Mouse (Mus musculus) limb, embryonic 12.5 days (tissue): ENCODE data around the gene Alpl. TPM values are rescaled to one million over a fixed set of nuclear protein-coding genes. Genes with fewer than 3 reads are reported as not detected.

Source experiments
- ATAC-seq: fragments of 200-750 bp; cut with Nextera tagmentation; 2 replicates; pipeline ENCODE4 v1.8.0; 2017; ENCODE audit warnings: low read depth, moderate TSS enrichment; ENCODE audit not compliant: insufficient number of reproducible peaks, insufficient read depth, low FRiP score, low TSS enrichment
- H3K27ac ChIP-seq: fragments of 300-500 bp; sonication (generic); 2 replicates; pipeline ENCODE4 v1.5.1; 2016; ENCODE audit warnings: mild to moderate bottlenecking, moderate library complexity
- H3K27me3 ChIP-seq: fragments of 300-500 bp; sonication (generic); 2 replicates; pipeline ENCODE4 v1.6.1; 2016; ENCODE audit warnings: mild to moderate bottlenecking, moderate library complexity
- H3K36me3 ChIP-seq: fragments of 300-500 bp; sonication (generic); 2 replicates; pipeline ENCODE4 v1.6.1; 2016; ENCODE audit warnings: mild to moderate bottlenecking, moderate library complexity
- H3K4me1 ChIP-seq: fragments of 300-500 bp; sonication (generic); replicated peaks from 2 replicates; pipeline ENCODE4 v1.6.1; 2016
- H3K4me2 ChIP-seq: fragments of 300-500 bp; sonication (generic); 2 replicates; pipeline ENCODE4 v1.6.1; 2016; ENCODE audit warnings: mild to moderate bottlenecking, moderate library complexity
- H3K4me3 ChIP-seq: fragments of 300-500 bp; sonication (generic); replicated peaks from 2 replicates; pipeline ENCODE4 v1.5.1; 2016; ENCODE audit warnings: mild to moderate bottlenecking
- H3K9ac ChIP-seq: fragments of 300-500 bp; sonication (generic); replicated peaks from 2 replicates; pipeline ENCODE4 v1.6.1; 2016; ENCODE audit warnings: mild to moderate bottlenecking, moderate library complexity
- H3K9me3 ChIP-seq: fragments of 300-500 bp; sonication (generic); 2 replicates; pipeline ENCODE4 v1.6.1; 2016; ENCODE audit warnings: mild to moderate bottlenecking, moderate library complexity
- WGBS: fragments of 180-500 bp; shearing (Covaris S2); methylation state at CpG from one replicate; pipeline ENCODE4 v1.1.7; 2016; 5-methylcytosine and 5-hydroxymethylcytosine counted together
- polyA plus RNA-seq: library from polyadenylated mRNA; unstranded; fragments of >200 nt; fragmentation: Nextera tagmentation; extraction: Ambion mirVana; gene quantifications from 2 replicates; pipeline ENCODE4 v1.2.1, GENCODE M21; 2016

Gene Alpl
- polyA plus RNA-seq, 1 experiment from 2014 or later = 2.3 TPM

DNA sequence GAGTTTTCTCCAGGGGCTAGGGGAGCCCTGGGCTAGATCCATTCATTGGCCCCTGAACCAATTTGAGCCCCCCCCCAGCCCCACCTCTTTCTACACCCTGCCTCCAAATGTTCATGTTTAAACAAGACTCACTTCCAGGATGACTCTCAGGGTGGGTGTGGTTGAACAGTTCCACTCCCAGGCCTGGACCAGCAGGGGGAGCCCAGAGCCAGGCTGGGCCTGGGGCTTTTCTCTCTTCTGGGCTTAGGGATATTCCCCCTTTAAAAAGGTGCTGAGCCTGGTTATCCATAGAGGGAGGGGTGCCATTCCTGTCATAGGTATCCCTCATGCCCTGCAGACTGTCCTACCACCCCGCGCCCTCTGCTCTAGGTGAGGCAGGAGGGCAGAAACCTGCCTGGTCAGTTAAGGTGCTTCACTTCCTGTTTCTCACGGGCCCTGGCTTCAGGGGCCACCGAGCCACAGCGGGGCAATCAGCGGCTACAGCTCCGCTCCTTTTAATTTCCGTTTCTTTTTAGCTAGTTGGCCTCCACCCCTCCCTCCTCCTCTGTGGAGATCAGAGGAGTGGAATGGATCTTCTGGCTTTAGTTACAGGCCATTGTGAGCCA lies 82.1 kb downstream of the Alpl start:
- H3K4me3 ChIP-seq = no peak overlapping the region
- H3K27me3 ChIP-seq = peaks cover 36% of the 10 kb centered on the region
- H3K9ac ChIP-seq = no peak overlapping the region
- H3K36me3 ChIP-seq = no peaks in the 10 kb centered on the region
- peaks cover 17% of the 10 kb centered on the region for H3K4me1 ChIP-seq
- no peak overlapping the region for H3K4me2 ChIP-seq
- no peak overlapping the region for H3K27ac ChIP-seq
- H3K9me3 ChIP-seq = no peaks in the 10 kb centered on the region
- ATAC-seq = no peak
- WGBS = 24% methylated on average over 8 of the region's 8 CpGs

DNA sequence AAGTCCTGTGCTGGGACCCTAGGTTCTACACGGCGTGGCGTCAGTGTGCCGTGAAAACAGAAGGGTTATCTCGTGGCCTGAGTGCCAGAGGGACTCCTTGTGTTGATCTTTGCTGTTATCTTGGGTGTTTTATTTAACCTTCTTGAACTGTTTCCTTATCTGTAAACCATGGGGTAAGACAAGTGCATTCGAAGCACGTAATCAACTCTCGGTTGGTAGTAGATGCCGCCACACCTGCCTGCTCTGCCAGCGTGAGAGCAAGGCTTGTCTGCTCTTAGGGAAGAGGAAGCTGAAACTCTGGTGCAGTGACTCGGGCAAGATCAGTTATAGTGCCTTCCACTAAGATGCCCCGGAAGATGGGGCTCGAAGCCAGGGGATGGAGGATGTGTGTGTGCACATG lies 83.2 kb downstream of the Alpl start:
- Histone ChIP-seq H3K27me3 (peaks cover 36% of the 10 kb centered on the region; the same call in 1 of the 2 replicates), H3K9me3 (no peaks in the 10 kb centered on the region)

DNA sequence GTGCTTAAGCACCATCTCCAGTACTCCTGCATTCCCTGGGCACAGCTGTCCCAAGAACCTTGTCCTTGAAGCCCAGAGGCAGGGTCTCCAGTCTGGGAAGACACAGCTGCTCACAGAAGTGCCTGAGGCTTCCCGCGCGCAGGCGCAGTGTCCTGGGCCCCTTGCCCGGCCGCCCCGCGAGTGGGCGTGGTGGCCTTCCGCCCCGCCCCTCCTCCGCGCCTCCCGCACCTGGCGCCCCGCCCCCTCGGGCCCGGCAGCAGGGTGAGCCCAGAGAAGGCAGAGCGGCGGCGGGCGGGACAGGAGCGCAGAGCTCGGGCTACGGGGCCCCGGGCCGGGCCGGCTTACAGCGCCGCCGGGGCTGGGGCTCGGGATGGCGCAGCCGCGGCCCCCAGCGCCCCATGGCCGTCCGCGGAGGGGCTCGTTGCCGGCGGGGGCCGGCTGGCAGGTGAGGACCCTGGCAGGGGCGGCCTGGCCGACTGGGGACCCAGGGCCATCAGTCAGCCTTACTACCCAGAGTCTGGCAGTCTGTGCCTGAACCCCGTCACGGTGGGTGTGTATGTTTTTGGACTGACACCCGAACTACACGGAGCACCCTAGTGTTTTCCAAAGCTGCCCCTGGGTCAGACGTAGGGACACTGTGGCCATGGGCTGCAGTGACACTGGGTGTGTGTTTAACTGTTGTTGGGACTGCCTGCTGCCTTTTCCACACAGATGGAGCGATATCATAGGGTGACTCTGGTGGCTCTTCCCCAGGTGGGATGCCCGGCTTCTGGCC lies 88.8 kb downstream of the Alpl start:
- H3K36me3 ChIP-seq = no peaks in the 10 kb centered on the region
- peak overlapping the region; percentile 85 for H3K9ac ChIP-seq
- ATAC-seq = peak; percentile 87
- H3K9me3 ChIP-seq = no peaks in the 10 kb centered on the region
- peak overlapping the region; percentile 86 for H3K4me2 ChIP-seq
- H3K27me3 ChIP-seq = peaks cover 24% of the 10 kb centered on the region; the same call in 1 of the 2 replicates
- peaks cover 20% of the 10 kb centered on the region for H3K4me1 ChIP-seq
- H3K27ac ChIP-seq = peak overlapping the region; percentile 29; the same call in 1 of the 2 replicates
- peak overlapping the region; percentile 70 for H3K4me3 ChIP-seq
- WGBS = 2% methylated on average over 46 of the region's 52 CpGs

More for the DNA sequence above, 83.2 kb downstream of the Alpl start:
- no peak overlapping the region for H3K27ac ChIP-seq
- no peak overlapping the region for H3K4me3 ChIP-seq
- no peaks in the 10 kb centered on the region for H3K36me3 ChIP-seq
- WGBS = 88% methylated on average over 13 of the region's 13 CpGs
- no peak for ATAC-seq
- H3K9ac ChIP-seq = no peak overlapping the region
- H3K4me2 ChIP-seq = no peak overlapping the region
- peaks cover 18% of the 10 kb centered on the region for H3K4me1 ChIP-seq

DNA sequence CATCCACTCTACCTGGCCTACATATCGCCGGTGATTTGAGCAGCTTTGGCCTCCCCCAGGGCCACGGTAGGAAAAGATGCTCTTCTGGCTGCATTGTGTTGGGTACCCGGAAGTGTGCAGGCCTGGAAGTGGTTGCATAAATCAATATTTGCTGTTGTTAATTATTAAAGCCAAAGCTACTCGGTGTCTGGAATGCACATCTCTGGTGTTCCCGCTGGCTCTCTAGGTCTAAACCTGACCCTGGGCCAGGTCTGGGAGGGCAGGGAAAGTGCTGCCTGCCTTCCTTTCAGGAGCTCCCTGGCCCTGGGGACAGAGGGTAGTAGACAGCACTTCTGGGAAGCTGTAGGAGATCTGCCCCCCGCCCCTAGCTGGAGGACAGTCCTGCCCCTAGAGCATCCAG lies 89.7 kb downstream of the Alpl start:
- ATAC-seq = no peak
- H3K9ac ChIP-seq = no peak overlapping the region; the same call in 1 of the 2 replicates

DNA sequence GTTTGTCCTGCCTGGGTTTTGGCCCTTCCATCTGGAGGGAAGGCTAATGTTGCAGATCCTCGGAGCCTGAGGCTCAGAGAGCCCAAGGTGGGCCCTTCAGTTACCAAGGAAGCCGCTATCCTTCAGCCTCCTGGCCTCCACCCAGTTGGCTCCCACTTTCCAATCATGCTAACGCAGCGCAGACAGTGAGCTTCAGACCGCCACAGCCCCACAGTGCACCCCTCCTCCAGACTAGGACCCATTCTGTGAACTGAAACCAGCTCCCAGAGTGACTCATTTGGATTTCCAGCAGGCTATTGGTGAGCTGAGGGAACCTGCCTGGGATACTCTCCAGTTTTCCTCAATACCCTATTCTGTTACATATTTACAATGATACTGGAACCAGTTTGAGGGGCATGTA lies 90.8 kb downstream of the Alpl start:
- WGBS = 68% methylated on average over 5 of the region's 5 CpGs

More for the DNA sequence above, 89.7 kb downstream of the Alpl start:
- 76% methylated on average over 7 of the region's 7 CpGs for WGBS
- Histone ChIP-seq H3K4me2 (peak overlapping the region; percentile 86; the same call in 1 of the 2 replicates), H3K9me3 (no peaks in the 10 kb centered on the region), H3K4me1 (peaks cover 20% of the 10 kb centered on the region), H3K4me3 (no peak overlapping the region), H3K27ac (no peak overlapping the region), H3K36me3 (no peaks in the 10 kb centered on the region), H3K27me3 (peaks cover 24% of the 10 kb centered on the region; the same call in 1 of the 2 replicates)

DNA sequence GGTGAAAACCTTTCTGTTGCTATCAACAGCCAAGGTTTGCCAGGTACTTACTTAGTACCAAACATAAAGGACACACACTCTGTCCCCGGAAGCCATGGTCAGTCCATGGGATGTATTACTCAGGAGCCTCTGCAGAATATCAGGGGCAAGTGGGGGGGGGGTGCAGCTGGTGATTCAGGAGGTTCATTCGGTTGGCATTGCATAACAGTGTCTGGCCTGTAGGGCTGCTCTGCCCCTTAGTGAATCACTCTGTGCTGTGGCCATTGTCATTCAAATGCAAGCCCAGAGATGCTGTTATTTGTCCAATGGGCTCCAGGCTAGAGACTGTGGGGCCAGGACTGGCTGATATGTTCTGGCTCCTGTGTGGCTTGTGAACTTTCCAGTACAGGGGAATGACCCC lies 91.6 kb downstream of the Alpl start:
- Histone ChIP-seq H3K27ac (no peak overlapping the region), H3K36me3 (no peaks in the 10 kb centered on the region), H3K9me3 (no peaks in the 10 kb centered on the region), H3K4me2 (no peak overlapping the region), H3K27me3 (peaks cover 18% of the 10 kb centered on the region; the same call in 1 of the 2 replicates), H3K4me3 (no peak overlapping the region), H3K4me1 (peaks cover 20% of the 10 kb centered on the region), H3K9ac (no peak overlapping the region)
- ATAC-seq = no peak
- WGBS = 84% methylated on average over 2 of the region's 2 CpGs

More for the DNA sequence above, 90.8 kb downstream of the Alpl start:
- H3K9ac ChIP-seq = no peak overlapping the region
- H3K4me2 ChIP-seq = no peak overlapping the region
- peaks cover 20% of the 10 kb centered on the region for H3K4me1 ChIP-seq
- peaks cover 24% of the 10 kb centered on the region; the same call in 1 of the 2 replicates for H3K27me3 ChIP-seq
- H3K9me3 ChIP-seq = no peaks in the 10 kb centered on the region
- H3K27ac ChIP-seq = no peak overlapping the region
- no peak overlapping the region for H3K4me3 ChIP-seq
- H3K36me3 ChIP-seq = no peaks in the 10 kb centered on the region
- no peak for ATAC-seq

DNA sequence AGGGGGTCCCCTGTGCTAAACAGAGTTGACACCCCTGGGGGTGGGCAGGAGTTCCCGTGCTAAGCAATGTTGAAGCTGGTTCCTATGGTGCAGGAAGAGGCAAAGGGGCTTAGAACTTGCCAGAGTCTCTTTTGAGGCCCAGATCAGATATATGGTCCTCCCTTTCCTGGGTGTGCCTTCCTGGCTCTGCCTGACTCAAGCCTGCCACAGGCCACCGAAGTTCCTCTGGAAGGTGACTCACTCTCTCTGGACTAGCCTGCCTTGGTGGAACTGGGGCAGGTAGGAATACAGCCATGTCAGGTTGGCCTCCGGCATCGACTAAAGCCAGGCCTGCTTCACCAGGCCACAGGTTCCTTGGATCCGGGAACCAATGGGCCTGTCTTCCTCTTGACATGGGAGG lies 93.1 kb downstream of the Alpl start:
- Histone ChIP-seq H3K9me3 (no peaks in the 10 kb centered on the region), H3K9ac (no peak overlapping the region), H3K27ac (no peak overlapping the region), H3K4me3 (no peak overlapping the region), H3K4me1 (peaks cover 23% of the 10 kb centered on the region), H3K27me3 (peaks cover 3% of the 10 kb centered on the region; the same call in 1 of the 2 replicates), H3K4me2 (no peak overlapping the region), H3K36me3 (no peaks in the 10 kb centered on the region)
- WGBS = 91% methylated on average over 5 of the region's 5 CpGs
- no peak for ATAC-seq

DNA sequence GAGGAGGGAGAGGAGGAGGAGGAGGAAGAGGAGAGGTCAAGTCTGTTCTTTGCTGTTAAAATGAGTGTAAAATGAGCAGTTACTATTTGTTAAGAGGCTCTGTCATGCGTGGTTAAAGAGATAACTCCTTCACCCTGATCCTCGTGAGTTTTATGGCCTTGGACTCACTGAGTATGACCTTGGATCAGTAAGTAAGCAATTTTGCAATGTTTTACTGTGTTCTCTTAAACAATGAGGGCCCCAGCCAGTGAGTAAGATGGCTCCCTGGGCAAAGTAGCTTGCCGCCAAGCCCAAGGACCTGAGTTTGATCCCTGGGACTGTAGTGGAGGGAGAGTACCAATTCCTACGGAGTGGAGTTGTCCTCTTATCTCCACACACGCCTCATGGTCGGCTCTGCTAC lies 95.2 kb downstream of the Alpl start:
- Histone ChIP-seq H3K27ac (no peak overlapping the region), H3K4me1 (peaks cover 18% of the 10 kb centered on the region), H3K27me3 (no peaks in the 10 kb centered on the region), H3K4me2 (no peak overlapping the region), H3K9ac (no peak overlapping the region), H3K36me3 (no peaks in the 10 kb centered on the region), H3K9me3 (no peaks in the 10 kb centered on the region), H3K4me3 (no peak overlapping the region)
- no peak for ATAC-seq
- 61% methylated on average over 6 of the region's 6 CpGs for WGBS

DNA sequence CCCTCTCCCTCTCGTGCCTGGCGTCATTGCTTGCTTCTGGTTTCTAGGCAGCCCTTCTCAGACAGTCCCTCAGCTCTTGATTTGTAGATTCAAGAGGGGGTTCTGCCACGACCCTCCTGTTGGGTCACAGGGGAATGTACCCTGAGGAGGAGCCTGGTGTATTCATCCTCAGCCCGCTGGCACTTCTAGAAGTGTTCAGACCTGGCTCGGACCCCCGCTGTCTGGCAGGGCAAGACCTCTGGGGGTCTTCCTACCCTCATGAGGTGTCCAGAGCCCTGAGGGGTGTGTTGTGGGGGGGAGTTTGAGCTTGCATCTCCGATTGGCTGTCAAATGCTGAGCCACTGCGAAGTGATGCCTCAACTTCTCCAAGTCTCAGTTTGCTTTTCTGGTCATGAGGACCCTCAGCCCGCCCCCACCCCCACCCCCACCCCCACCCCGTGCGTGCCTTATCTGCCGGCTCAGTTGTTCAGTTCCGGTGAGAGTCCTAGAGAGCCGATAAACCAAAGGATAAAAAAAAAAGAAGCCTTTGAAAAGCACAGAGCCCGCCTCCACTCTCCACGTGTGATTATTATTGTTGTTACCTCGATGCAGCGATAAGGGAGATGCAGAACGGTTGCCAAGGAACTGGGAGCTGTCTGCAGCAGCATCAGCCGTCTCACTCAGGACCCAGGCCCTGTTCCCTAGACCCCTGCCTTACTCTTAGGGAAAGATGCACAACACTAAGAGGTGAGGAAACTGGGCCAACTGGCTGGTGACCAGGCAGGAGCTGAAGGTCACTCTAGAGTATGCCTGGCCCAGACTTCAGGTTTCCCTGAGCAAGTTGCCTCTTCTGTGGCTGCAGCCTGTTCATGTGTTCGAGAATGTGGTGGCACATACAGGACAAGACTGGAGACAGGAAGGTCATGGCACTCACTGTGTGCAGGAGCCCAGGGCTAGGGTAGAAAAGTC lies 96.6 kb downstream of the Alpl start:
- 73% methylated on average over 21 of the region's 21 CpGs for WGBS
- ATAC-seq = no peak

DNA sequence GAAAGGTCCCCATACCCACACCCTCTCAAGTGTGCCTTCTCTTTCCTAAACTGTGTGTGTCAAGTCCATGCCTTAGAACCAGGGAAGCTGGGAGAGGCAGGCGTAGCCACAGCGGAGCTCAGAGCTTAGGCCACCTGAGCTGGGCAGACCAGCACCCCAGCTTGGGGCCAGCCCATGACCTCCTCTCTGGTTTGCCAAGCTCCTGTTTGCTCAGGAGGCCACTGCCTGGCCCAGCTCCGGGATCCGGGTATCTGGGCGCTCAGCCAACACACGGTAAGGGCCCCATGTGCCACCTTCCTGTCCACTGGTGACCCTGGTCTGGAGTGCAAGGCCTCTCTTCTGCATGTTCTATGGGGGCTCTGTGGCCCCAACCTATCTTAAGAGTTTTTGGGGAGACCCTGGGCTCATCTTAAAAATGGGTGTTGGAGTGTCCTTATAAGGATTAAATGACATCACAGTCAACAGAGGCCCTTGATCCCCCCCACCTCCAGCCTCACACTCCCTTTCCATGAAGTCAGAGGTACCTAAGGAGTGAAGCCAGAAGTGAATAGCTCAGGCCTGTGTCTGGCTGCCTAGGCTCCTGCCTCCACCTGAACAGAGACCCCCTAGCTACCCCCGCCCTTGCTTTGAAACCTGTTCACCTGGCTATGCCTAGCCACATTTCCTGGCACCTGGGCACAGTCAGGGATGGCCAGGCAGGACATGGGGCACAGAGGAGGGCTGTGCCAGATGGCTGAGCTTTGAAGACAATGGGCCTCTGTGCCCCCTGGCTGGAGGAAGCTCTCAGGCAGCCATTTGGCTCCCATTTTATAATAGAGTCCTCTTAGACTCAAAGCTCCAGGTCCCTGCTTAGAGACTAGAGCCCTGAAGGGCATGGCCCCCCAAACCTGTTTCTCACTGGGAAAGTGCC lies 97.9 kb downstream of the Alpl start:
- Histone ChIP-seq H3K36me3 (no peaks in the 10 kb centered on the region), H3K27ac (peak overlapping the region; percentile 59; the same call in 1 of the 2 replicates), H3K27me3 (no peaks in the 10 kb centered on the region), H3K4me1 (peaks cover 21% of the 10 kb centered on the region), H3K4me3 (no peak overlapping the region), H3K9me3 (no peaks in the 10 kb centered on the region), H3K9ac (no peak overlapping the region), H3K4me2 (no peak overlapping the region)
- WGBS = 82% methylated on average over 7 of the region's 7 CpGs
- no peak for ATAC-seq

More for the DNA sequence above, 96.6 kb downstream of the Alpl start:
- H3K4me3 ChIP-seq = no peak overlapping the region
- H3K4me2 ChIP-seq = no peak overlapping the region
- no peaks in the 10 kb centered on the region for H3K36me3 ChIP-seq
- no peaks in the 10 kb centered on the region for H3K9me3 ChIP-seq
- no peak overlapping the region for H3K9ac ChIP-seq
- peaks cover 21% of the 10 kb centered on the region for H3K4me1 ChIP-seq
- H3K27ac ChIP-seq = no peak overlapping the region
- no peaks in the 10 kb centered on the region for H3K27me3 ChIP-seq
